Mouse (Mus musculus): ENCODE data around the gene Pcnx. TPM values are rescaled to one million over a fixed set of nuclear protein-coding genes. Genes with fewer than 3 reads are reported as not detected.

Pcnx gene
- polyA plus RNA-seq (2012): 12.7 and 16.2 TPM in 2 replicates

GRCm38 (mm10) chr12:81859351-81860307, at the start of gene Pcnx:
Gene Pcnx (plus strand): TSS chr12:81860023.

Other genes with a start within 250 kb of the Pcnx start
- not detected in 2 replicates for gene Ttc9, start 228.8 kb upstream of the Pcnx start, polyA plus RNA-seq (2012)
- 1.9 and 2.5 TPM in 2 replicates for gene Map3k9, start 78.8 kb upstream of the Pcnx start, polyA plus RNA-seq (2012)